Mouse (Mus musculus) midbrain, postnatal 0 days (tissue): ENCODE data around the gene Nkx2-2. TPM values are rescaled to one million over a fixed set of nuclear protein-coding genes. Genes with fewer than 3 reads are reported as not detected.

Source experiments
- ATAC-seq: fragments of 200-750 bp; cut with Nextera tagmentation; 2 replicates; pipeline ENCODE4 v1.8.0; 2017; ENCODE audit warnings: moderate number of reproducible peaks, mild to moderate bottlenecking, moderate TSS enrichment, moderate library complexity; ENCODE audit not compliant: low FRiP score
- DNase-seq: peaks from one replicate; pipeline ENCODE4 v3.0.0-alpha.2; 2015; ENCODE audit warnings: low spot score
- H3K27ac ChIP-seq: fragments of 300-500 bp; sonication (generic); 2 replicates; pipeline ENCODE4 v1.5.1; 2014; ENCODE audit warnings: low read depth, mild to moderate bottlenecking, low read length, mixed read lengths
- H3K27me3 ChIP-seq: fragments of 300-500 bp; sonication (generic); 2 replicates; pipeline ENCODE4 v1.6.1; 2014; ENCODE audit warnings: low read length, control low read depth, mixed read lengths; ENCODE audit not compliant: insufficient read depth
- H3K36me3 ChIP-seq: fragments of 300-500 bp; sonication (generic); 2 replicates; pipeline ENCODE4 v1.6.1; 2014; ENCODE audit warnings: low read length, control low read depth, mixed read lengths; ENCODE audit not compliant: insufficient read depth
- H3K4me1 ChIP-seq: fragments of 300-500 bp; sonication (generic); 2 replicates; pipeline ENCODE4 v1.6.1; 2014; ENCODE audit warnings: mild to moderate bottlenecking, control low read depth, antibody characterized with exemption, low read length, mixed read lengths; ENCODE audit not compliant: insufficient read depth
- H3K4me2 ChIP-seq: fragments of 300-500 bp; sonication (generic); 2 replicates; pipeline ENCODE4 v1.6.1; 2014; ENCODE audit warnings: low read depth, mild to moderate bottlenecking, low read length, mixed read lengths; ENCODE audit not compliant: poor library complexity, severe bottlenecking
- H3K4me3 ChIP-seq: fragments of 300-500 bp; sonication (generic); 2 replicates; pipeline ENCODE4 v1.5.1; 2014; ENCODE audit warnings: low read depth, mild to moderate bottlenecking, low read length, moderate library complexity
- H3K9ac ChIP-seq: fragments of 300-500 bp; sonication (generic); replicated peaks from 2 replicates; pipeline ENCODE4 v1.6.1; 2014; ENCODE audit warnings: mild to moderate bottlenecking, low read length, moderate library complexity, mixed read lengths; ENCODE audit not compliant: poor library complexity, severe bottlenecking
- H3K9me3 ChIP-seq: fragments of 300-500 bp; sonication (generic); 2 replicates; pipeline ENCODE4 v1.6.1; 2016; ENCODE audit warnings: low read length, control low read depth
- CTCF ChIP-seq: IDR thresholded peaks from 2 replicates; pipeline ENCODE4 v1.5.1; 2016; ENCODE audit warnings: antibody characterized with exemption, mild to moderate bottlenecking
- WGBS: fragments of 180-500 bp; shearing (Covaris S2); extraction: QIAGEN DNeasy Blood & Tissue Kit; methylation state at CpG from one replicate; pipeline ENCODE4 v1.1.7; 2014; 5-methylcytosine and 5-hydroxymethylcytosine counted together
- polyA plus RNA-seq: library from polyadenylated mRNA; unstranded; fragments of >200 nt; fragmentation: Nextera tagmentation; extraction: Ambion mirVana; gene quantifications from 2 replicates; pipeline ENCODE4 v1.2.1, GENCODE M21; 2015
- total RNA-seq: library from RNA; depleted of rRNA; stranded (reverse); fragments of >200 nt; gene quantifications from 2 replicates; pipeline ENCODE4 v1.2.3, GENCODE M21; 2014; rRNA removed

Nkx2-2 gene
- 25.8 and 34.8 TPM in 2 replicates for total RNA-seq
- 11.8 and 12.9 TPM in 2 replicates for polyA plus RNA-seq

DNA sequence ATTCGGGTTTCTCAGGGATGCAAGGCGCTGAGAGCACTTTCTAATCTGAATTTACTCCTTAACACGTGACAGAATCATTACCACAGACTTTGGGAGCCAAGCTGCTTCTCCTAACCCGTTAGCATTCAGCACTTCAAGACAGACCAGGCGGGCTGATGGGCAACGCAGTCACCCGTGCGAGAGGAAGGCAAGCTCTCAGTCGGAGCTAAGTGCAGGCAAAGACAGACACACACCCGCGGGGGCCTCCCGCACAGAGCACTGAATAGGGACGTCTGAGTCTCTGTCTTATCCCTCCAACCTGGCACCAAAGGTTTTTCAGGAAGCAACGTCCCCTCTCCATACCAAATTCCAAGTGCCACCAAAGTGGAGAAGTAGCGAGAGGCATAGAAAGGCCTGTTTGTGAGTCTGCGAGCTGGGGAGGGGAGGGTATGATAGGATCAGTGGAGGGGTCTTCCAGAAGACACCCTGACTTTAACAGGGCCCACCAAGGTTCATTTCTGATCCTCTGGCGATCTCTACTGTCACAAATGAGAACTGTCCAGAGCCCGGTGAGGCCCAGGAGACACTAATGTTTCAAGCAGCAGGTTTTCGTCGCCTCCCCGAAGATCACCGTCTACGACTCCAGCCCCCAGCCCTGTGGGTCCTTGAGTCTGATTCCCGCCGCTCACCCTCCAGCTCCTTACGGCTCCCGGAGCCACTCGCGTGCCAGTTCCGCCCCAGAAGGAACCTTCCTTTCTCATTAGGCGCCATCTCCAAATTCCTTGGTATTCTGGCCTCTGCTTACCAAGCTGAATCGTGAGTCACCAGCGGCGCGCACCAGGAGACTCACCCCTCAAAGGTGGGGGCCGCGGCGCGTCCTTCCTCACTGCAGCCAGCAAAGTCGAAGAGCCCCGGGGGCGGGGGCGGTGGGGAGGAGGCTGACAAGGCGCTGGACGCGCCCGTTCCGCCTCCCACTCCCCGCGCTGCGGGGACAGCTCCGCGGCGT lies at the start of gene Nkx2-2:
Nkx2-2 (minus strand) TSS at position 973 of the 985 bp plus-strand sequence.
- TF ChIP-seq CTCF, result peak; percentile 45; the same call in 1 of the 2 replicates
- Histone ChIP-seq H3K4me1 (peaks cover 8% of the 10 kb centered on the region), H3K36me3 (no peaks in the 10 kb centered on the region), H3K9me3 (no peaks in the 10 kb centered on the region), H3K4me3 (peak within 1 kb of the TSS; percentile 40), H3K27ac (no peak within 1 kb of the TSS), H3K9ac (peak within 1 kb of the TSS; percentile 33; the same call in 1 of the 2 replicates), H3K4me2 (peak within 1 kb of the TSS; percentile 63), H3K27me3 (peaks cover 88% of the 10 kb centered on the region)
- DNase-seq, result peak; percentile 39
- under 1% methylated on average over 54 of the region's 54 CpGs for WGBS
- peak; percentile 59; the same call in 1 of the 2 replicates for ATAC-seq

DNA sequence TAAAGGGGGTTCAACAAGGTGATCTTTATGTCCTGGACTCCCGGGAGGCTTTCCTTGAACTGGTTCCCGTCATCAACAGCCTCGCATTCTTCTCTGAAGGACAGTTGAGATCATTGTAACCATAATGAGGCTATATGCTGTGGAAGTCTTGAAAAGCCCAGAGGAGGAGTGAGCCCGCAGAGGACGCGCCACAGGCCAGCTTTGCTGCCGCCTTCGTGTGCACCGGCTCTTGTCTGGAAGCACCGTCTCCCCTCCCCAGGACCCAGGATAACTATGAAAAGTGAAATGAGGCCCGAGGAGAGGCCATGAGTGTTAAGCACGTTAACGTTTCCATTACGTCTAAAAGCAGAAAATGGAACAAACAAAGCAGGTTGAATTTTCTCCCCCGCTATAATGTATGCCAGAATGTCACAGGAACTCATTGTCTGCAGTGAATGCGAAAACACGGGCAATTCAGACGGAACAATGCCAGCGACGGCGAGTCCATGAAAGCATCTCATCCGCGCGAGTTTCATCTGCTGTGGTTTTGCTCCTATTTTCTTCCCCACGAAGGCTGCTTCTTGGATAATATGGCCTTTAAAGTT lies 41.8 kb upstream of the Nkx2-2 start:
- no peaks in the 10 kb centered on the region for H3K9me3 ChIP-seq
- no peak overlapping the region for H3K4me3 ChIP-seq
- H3K4me2 ChIP-seq, result peak overlapping the region; percentile 5; the same call in 1 of the 2 replicates
- no peak overlapping the region for H3K9ac ChIP-seq
- no peak overlapping the region for H3K27ac ChIP-seq
- no peak for DNase-seq
- no peaks in the 10 kb centered on the region for H3K36me3 ChIP-seq
- no peak for ATAC-seq
- no peaks in the 10 kb centered on the region for H3K4me1 ChIP-seq
- no peak for TF ChIP-seq CTCF
- WGBS, result 25% methylated on average over 25 of the region's 25 CpGs
- no peaks in the 10 kb centered on the region for H3K27me3 ChIP-seq

- TF ChIP-seq CTCF, result no peak
- no peak overlapping the region for H3K27ac ChIP-seq
- H3K4me3 ChIP-seq, result no peak overlapping the region
- no peaks in the 10 kb centered on the region for H3K27me3 ChIP-seq
- WGBS, result 79% methylated on average over 5 of the region's 5 CpGs
- DNase-seq (no peak), ATAC-seq (no peak)
- no peak overlapping the region for H3K9ac ChIP-seq
- H3K4me1 ChIP-seq, result no peaks in the 10 kb centered on the region
- no peak overlapping the region for H3K4me2 ChIP-seq
- H3K36me3 ChIP-seq, result no peaks in the 10 kb centered on the region
- no peaks in the 10 kb centered on the region for H3K9me3 ChIP-seq
Measured at GRCm38 (mm10) chr2:147231175-147231574, 37.1 kb upstream of the Nkx2-2 start.

DNA sequence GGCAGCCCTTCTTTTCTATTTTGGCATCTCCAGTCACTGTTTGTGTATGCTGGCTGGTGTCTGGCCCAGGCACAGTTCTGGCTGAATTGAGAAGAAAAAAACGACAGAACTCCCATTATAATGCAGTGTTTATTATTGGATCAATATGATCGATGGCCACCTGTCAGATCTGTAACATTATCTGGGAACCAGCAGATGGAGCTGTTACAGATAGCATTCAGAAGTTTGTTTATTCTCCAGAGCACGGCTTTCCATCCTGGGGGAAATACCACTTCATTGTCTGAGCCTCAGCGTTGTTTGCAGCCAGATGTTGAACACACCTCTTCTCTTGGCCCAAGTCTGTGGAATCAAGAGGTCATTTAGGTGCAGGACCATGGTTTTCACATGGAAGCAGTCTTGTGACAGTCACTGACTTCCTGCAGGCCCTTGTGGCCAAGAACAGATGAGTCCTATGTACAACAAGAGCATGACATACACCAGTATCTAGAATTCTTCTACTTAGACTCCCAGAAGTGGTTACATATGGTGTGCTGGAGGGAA lies 11.1 kb upstream of the Nkx2-2 start:
- Histone ChIP-seq H3K4me2 (no peak overlapping the region), H3K4me1 (no peaks in the 10 kb centered on the region), H3K36me3 (no peaks in the 10 kb centered on the region), H3K9ac (no peak overlapping the region), H3K27ac (no peak overlapping the region), H3K4me3 (no peak overlapping the region), H3K27me3 (peaks cover 15% of the 10 kb centered on the region; the same call in 1 of the 2 replicates), H3K9me3 (no peaks in the 10 kb centered on the region)
- ATAC-seq (no peak), DNase-seq (no peak)
- peak; percentile 67 for TF ChIP-seq CTCF
- WGBS, result 23% methylated on average over 4 of the region's 4 CpGs

GRCm38 (mm10) chr2:147194711-147195615 lies 920 bp upstream of the Nkx2-2 start:
- no peak for TF ChIP-seq CTCF
- H3K9me3 ChIP-seq, result no peaks in the 10 kb centered on the region
- peak overlapping the region; percentile 63 for H3K4me2 ChIP-seq
- peak overlapping the region; percentile 33; the same call in 1 of the 2 replicates for H3K9ac ChIP-seq
- H3K27me3 ChIP-seq, result peaks cover 83% of the 10 kb centered on the region
- WGBS, result under 1% methylated on average over 65 of the region's 71 CpGs
- H3K36me3 ChIP-seq, result no peaks in the 10 kb centered on the region
- ATAC-seq (peak; percentile 18; the same call in 1 of the 2 replicates), DNase-seq (no peak)
- H3K4me1 ChIP-seq, result peaks cover 8% of the 10 kb centered on the region
- peak overlapping the region; percentile 40 for H3K4me3 ChIP-seq
- H3K27ac ChIP-seq, result no peak overlapping the region
